Mouse (Mus musculus) cerebellum, postnatal 14 days (tissue): ENCODE data around the gene Wee2.
A peak's percentile ranks its signal among the peaks of the same experiment; 100 is the strongest.

Experiments used
- DNase-seq, 2 experiments: peaks; one replicate each; pipeline ENCODE4 v3.0.0; 2021; ENCODE audit warnings: mixed read lengths in 2 of 2

Wee2 gene

GRCm38 (mm10) chr6:40438936-40439335 lies at the start of gene Wee2:
Wee2 (plus strand) TSS chr6:40439088.
- no peak for DNase-seq

GRCm38 (mm10) chr6:40390975-40391374 lies 47.9 kb upstream of the Wee2 start:
- peak; percentile 44 for DNase-seq

- DNase-seq: peak; percentile 91 to 93
These were observed 45.7 kb upstream of the Wee2 start for GRCm38 (mm10) chr6:40393213-40393612.

- DNase-seq: peak in 1 of 2 experiments; percentile 16
These were observed 36.9 kb upstream of the Wee2 start for GRCm38 (mm10) chr6:40402031-40402430.

GRCm38 (mm10) chr6:40403640-40404285 lies 35.1 kb upstream of the Wee2 start:
- peak; percentile 87 to 95 for DNase-seq

- DNase-seq: no peak
These were observed 27.8 kb upstream of the Wee2 start for GRCm38 (mm10) chr6:40411085-40411484.

- DNase-seq: peak; percentile 17 to 81
These were observed 25.8 kb upstream of the Wee2 start for GRCm38 (mm10) chr6:40413046-40413445.

GRCm38 (mm10) chr6:40413565-40413964 lies 25.3 kb upstream of the Wee2 start:
- DNase-seq: no peak

GRCm38 (mm10) chr6:40415799-40416198 lies 23.1 kb upstream of the Wee2 start:
- DNase-seq: peak in 1 of 2 experiments; percentile 42

- peak in 1 of 2 experiments; percentile 49 for DNase-seq
These were observed 20.5 kb upstream of the Wee2 start for GRCm38 (mm10) chr6:40418386-40418785.

- DNase-seq: no peak
These were observed 17.8 kb upstream of the Wee2 start for GRCm38 (mm10) chr6:40421099-40421498.

GRCm38 (mm10) chr6:40423013-40423412 lies 15.9 kb upstream of the Wee2 start:
- DNase-seq: no peak

GRCm38 (mm10) chr6:40423774-40424173 lies 15.1 kb upstream of the Wee2 start:
- peak; percentile 75 to 83 for DNase-seq

GRCm38 (mm10) chr6:40427441-40427840 lies 11.4 kb upstream of the Wee2 start:
- DNase-seq: peak in 1 of 2 experiments; percentile 44

- peak in 1 of 2 experiments; percentile 68 for DNase-seq
These were observed 10.2 kb upstream of the Wee2 start for GRCm38 (mm10) chr6:40428696-40429095.

GRCm38 (mm10) chr6:40429521-40429931 lies 9.4 kb upstream of the Wee2 start:
- peak; percentile 87 to 88 for DNase-seq

- peak in 1 of 2 experiments; percentile 24 for DNase-seq
These were observed 8.6 kb upstream of the Wee2 start for GRCm38 (mm10) chr6:40430251-40430650.

GRCm38 (mm10) chr6:40430878-40431277 lies 8.0 kb upstream of the Wee2 start:
- peak; percentile 49 to 68 for DNase-seq

GRCm38 (mm10) chr6:40431356-40431755 lies 7.5 kb upstream of the Wee2 start:
- DNase-seq: peak; percentile 94 to 95

GRCm38 (mm10) chr6:40431812-40432211 lies 7.1 kb upstream of the Wee2 start:
- DNase-seq: no peak

- DNase-seq: peak; percentile 88
These were observed 6.3 kb upstream of the Wee2 start for GRCm38 (mm10) chr6:40432346-40433275.

GRCm38 (mm10) chr6:40434697-40435096 lies 4.2 kb upstream of the Wee2 start:
- peak; percentile 36 to 48 for DNase-seq

- peak; percentile 84 for DNase-seq
These were observed 3.5 kb upstream of the Wee2 start for GRCm38 (mm10) chr6:40435151-40436046.
